Mouse (Mus musculus): Measurements from ENCODE around the gene Ncoa6.
"Not testable (repeated sequence)": the region's sequence is repeated elsewhere in the genome, so short reads cannot be mapped to it uniquely, and the experiment has no call there.

Ncoa6 gene

GRCm38 (mm10) chr2:155473570-155474088 lies at the start of gene Ncoa6:
Gene Ncoa6 (minus strand): TSS chr2:155473894.
- peak; percentile 86 for DNase-seq (ENCODE audit: low spot score)

GRCm38 (mm10) chr2:155518531-155519270 lies 45.0 kb upstream of the Ncoa6 start:
- peak; percentile 51 for DNase-seq (ENCODE audit: low spot score)

DNA sequence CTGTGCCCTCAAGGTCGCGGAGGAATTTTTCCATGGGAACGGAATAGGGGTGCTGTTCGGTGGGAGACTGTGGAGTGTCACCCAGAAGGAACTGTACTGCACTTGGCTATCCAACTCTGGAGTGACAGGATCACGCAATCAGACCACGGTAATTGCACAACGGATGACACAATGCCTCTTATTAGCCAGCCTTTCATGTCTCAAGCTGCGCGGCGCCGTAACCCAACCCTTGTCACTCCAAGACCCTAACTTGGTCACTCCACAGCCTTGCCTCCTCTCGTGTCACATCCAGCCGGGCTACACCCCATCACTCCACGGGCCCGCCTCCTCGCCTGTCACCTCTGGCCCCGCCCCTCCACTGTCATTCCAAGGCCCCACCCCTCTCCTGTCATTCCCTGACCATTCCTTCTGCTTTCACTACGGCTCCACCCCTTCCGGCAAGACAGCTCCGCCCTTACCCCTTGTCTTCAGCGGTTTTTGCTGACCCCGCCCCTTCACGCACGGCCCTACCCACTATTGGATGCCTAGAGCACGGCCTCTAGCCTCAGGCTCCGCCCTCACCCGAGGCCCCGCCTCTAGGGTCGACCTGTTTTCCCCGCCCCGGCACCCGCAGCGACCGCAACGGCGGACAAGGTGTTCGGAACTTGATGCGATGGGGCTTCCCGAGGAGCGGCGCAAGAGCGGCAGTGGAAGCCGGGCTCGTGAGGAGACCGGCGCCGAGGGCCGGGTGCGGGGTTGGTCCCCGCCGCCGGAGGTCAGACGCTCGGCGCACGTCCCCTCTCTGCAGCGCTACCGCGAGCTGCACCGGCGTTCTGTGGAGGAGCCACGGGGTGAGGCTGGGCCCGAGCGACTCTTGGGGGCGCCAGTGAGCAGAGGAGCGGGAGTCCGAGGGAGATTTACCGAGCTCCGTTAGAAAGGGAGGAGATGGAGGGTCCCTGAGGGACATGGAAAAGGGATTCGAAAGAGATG lies 44.0 kb upstream of the Ncoa6 start, which contains the start of the genes Acss2 and Ggt7:
Gene Acss2, plus strand, starts transcription at position 494 of the 969 bp plus-strand sequence.
Gene Ggt7, minus strand, starts transcription at position 783 of the 969 bp plus-strand sequence.
- DNase-seq (ENCODE audit: low spot score), result peak; percentile 98

DNA sequence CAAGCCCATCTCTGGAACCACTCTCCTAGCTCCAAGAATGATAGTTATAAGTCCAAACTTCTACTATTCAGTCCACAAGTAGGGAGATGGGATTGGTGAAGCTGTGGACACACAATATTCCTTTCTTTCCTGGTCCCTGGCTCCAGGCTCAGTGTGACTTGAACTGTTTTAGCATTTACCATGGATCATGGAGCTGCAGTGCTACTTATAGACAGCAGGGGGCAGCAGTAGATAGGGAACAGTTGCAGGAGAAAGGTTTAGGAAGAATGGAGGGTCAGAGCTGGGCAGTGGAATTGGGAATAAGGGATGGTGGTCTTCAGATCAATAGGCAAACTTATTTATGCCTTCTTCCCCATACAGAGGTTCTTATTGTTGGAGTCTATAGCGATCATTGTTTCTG lies 42.2 kb upstream of the Ncoa6 start:
- DNase-seq (ENCODE audit: low spot score), result peak; percentile 80

DNA sequence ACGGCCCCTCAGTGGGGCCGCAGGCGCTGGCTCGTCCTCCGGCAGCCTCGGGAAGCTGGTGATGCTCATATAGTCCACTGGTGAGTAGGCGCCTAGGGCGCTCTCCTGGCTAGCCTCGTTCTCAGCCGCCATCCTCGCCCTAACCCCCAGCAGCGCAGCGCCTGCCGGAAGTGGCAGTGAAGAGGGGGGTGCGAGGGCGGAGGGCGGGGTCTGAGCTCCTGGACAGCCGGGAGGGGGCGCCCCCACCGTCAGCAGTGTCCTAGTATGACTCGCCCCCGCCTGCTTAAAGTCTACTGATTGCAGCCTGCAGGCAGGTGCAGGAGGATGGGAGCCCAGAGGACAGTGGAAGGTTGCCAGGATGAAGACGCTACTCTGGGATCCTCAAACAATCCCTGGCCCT lies 41.0 kb upstream of the Ncoa6 start:
- peak; percentile 87 for DNase-seq (ENCODE audit: low spot score)

DNA sequence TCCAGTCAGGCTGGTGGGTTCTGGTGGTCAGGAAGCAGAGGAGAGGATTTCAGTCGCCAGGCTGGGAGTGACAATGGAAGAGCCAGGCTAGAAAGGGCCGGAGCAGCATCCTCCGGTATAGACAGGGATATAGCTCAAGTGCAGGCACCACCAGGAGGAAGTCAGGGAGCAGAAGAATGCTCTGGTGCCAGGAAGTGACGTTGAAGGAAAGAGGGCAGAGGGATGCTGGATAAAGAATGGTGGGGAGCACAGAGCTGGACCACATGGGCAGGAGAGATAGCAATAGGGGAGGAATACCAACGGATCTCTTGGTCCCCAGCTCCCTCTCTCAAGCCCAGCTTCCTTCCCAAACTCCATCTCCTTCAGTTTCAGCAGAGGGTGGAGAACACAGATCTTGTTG lies 39.8 kb upstream of the Ncoa6 start:
- DNase-seq (ENCODE audit: low spot score), result no peak

DNA sequence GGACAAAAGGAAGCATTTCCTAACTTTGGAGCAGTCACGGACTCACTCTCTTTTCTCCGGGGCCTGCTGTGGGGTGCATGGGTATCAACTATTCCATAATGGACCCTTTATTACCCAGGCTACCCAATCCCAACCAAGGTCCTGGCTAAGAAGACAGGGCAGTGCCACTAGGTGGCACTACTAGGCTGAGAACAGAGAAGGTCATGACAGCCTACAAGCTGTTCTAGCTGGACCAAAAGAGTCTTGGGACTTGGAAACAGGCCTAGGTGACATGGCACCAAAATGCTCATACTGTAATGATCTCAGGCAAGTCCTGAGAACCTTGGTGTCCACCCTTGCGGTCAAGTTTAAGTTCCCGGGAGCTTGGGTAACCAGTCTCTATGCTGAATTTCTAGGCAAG lies 38.8 kb upstream of the Ncoa6 start:
- peak; percentile 74 for DNase-seq (ENCODE audit: low spot score)

- DNase-seq (ENCODE audit: low spot score), result no peak
Observed at GRCm38 (mm10) chr2:155507721-155508470, 34.2 kb upstream of the Ncoa6 start.

- DNase-seq (ENCODE audit: low spot score), result no peak
Observed at GRCm38 (mm10) chr2:155505811-155506210, 32.1 kb upstream of the Ncoa6 start.

- DNase-seq (ENCODE audit: low spot score), result no peak
Observed at GRCm38 (mm10) chr2:155504440-155505355, 31.0 kb upstream of the Ncoa6 start.

DNA sequence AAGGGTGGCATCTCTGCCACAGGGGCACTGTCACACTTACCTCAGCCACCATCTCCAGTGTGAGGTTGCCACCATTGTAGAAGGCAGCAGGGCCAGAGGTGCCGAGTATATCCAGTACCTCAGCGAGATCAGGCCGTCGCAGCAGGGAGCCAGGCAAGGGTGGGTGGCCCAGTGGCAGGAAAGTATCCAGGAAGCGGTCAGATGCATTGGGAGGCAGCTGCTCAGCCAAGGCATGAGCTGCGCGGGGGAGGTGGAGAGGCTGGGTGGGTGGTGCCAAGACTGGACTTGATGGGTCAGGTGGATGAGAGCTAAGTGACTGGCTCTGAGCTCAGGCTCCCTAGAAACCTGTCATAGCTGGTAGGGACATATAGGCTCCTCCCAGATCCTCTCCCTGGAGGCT lies 28.9 kb upstream of the Ncoa6 start:
- DNase-seq (ENCODE audit: low spot score), result no peak

- no peak for DNase-seq (ENCODE audit: low spot score)
Observed at GRCm38 (mm10) chr2:155490998-155491397, 17.3 kb upstream of the Ncoa6 start.

- peak; percentile 67 for DNase-seq (ENCODE audit: low spot score)
Observed at GRCm38 (mm10) chr2:155482021-155482420, 8.3 kb upstream of the Ncoa6 start.

- peak; percentile 62 for DNase-seq (ENCODE audit: low spot score)
Observed at GRCm38 (mm10) chr2:155472671-155473569, 774 bp downstream of the Ncoa6 start.

DNA sequence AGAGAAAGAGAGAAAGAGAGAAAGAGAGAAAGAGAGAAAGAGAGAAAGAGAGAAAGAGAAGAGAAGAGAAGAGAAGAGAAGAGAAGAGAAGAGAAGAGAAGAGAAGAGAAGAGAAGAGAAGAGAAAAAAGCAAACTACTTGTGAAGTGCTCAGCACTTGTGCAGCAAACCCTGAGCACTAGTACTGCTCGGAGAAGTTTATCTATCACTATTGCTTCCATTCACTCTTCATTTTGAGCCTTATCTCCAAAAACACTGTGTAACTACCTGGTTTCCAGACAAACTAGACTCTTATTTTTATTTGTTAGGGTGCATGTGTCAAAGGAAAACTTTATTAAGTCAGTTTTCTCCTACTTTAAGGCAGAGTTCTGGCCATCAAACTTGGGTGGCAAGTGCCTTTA lies 6.8 kb downstream of the Ncoa6 start:
- DNase-seq (ENCODE audit: low spot score), result no peak

GRCm38 (mm10) chr2:155453591-155453990 lies 20.1 kb downstream of the Ncoa6 start:
- DNase-seq (ENCODE audit: low spot score), result no peak

- DNase-seq (ENCODE audit: low spot score), result no peak
Observed at GRCm38 (mm10) chr2:155451256-155451655, 22.4 kb downstream of the Ncoa6 start.

DNA sequence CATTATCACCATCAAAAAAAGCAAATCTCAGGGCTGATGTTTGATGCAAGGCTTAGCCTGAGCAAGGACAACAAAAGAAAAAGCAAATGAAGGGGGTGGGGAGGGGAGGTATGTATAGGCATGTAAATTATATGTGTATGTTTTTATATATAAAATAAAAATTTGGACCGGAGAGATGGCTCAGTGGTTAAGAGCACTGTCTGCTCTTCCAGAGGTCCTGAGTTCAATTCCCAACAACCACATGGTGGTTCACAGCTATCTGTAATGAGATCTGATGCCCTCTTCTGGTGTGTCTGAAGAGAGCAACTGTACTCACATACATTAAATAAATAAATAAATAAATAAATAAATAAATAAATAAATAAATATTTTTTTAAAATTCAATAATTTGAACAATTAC lies 25.8 kb downstream of the Ncoa6 start:
- DNase-seq (ENCODE audit: low spot score), result not testable (repeated sequence)

DNA sequence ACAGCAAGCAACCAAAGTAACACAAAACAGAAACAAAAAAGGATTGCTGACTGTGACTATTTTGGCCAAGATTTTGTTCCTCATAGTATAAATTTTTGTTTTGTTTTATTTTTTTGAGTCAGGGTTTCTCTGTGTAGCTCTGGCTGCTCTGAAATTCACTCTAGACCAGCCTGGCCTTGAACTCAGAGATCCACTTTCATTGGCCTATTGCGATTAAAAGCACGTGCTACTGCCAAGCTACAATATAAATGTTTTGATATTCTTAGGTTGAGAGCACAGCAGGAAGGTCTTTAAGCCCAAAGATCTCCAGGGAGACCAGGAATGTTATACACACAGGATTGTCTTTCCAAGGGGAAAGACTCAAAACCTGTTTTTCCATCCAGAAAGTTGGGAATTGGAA lies 30.2 kb downstream of the Ncoa6 start:
- DNase-seq (ENCODE audit: low spot score), result no peak

DNA sequence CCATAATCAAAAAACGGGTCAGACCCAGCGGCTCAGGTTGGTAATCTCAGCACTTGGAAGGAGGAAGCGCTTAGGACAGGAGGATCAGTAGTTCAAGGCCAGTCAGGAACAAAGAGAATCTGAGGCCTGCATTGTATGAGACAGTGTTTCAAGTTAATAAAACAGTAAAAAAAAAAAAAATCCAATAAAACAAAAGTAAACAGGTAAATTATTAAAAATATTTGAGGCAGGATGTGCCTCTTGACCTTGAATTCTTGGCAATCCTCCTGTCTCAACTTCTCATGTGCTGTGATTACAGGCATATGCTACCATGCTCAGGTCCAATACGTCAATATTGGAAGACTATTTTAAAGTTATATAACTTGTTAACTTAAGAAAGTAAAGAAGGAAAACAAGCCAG lies 30.8 kb downstream of the Ncoa6 start:
- no peak for DNase-seq (ENCODE audit: low spot score)

All from MN1 (cell line).